Mouse (Mus musculus): Measurements from ENCODE around the gene Tmem131. TPM values are rescaled to one million over a fixed set of nuclear protein-coding genes. Genes with fewer than 3 reads are reported as not detected.

Tmem131 gene
- total and polyA plus RNA-seq, 3 experiments, result 9.7 to 39.9 (median 11.5) TPM

GRCm38 (mm10) chr1:36920726-36921125, 22.7 kb downstream of the Tmem131 start:
- no peak overlapping the region for H3K4me3 ChIP-seq (replicated peaks in 1 of 3; ENCODE audit: low read depth in 2 of 3, low read length in 2 of 3, poor library complexity in 1 of 3)
- no peak for DNase-seq (ENCODE audit: extremely low read depth)
- no peak overlapping the region for H3K27ac ChIP-seq (ENCODE audit: insufficient read depth, low read depth)
- dilution Hi-C loops (cut with MboI; ENCODE audit: extremely low pct_ligation_motif_present, extremely low pct_unique_long_range_greater_than_20kb, low sequenced_read_pairs) (no loop called here), in situ Hi-C loops (cut with MboI; ENCODE audit: low pct_ligation_motif_present, low pct_unique_long_range_greater_than_20kb, low sequenced_read_pairs) (loop anchor here (25.0 kb wide), 1 partner anchor 317 kb away; no protein-coding TSS in a partner anchor)
- no peak for TF ChIP-seq KAT2A (IDR thresholded peaks at IDR 0.05; ENCODE audit: insufficient replicate concordance, low read length)
- TF ChIP-seq RCOR1 (conservative IDR thresholded peaks at IDR 0.05; ENCODE audit: low read depth, low read length), result no peak
- TF ChIP-seq TBP (conservative IDR thresholded peaks at IDR 0.05; ENCODE audit: low read depth, low read length), result no peak
- no peak for TF ChIP-seq EP300 (IDR thresholded peaks at IDR 0.05; ENCODE audit: low read length)
- no peak for TF ChIP-seq BHLHE40 (IDR thresholded peaks at IDR 0.05; ENCODE audit: low read depth, low read length)
- TF ChIP-seq POLR2A (IDR thresholded peaks at IDR 0.05; ENCODE audit: low read depth, low read length), result no peak
- no peak for TF ChIP-seq CHD2 (IDR thresholded peaks at IDR 0.05; ENCODE audit: low read length)
- no peak for TF ChIP-seq MAFK (IDR thresholded peaks at IDR 0.05; ENCODE audit: insufficient replicate concordance, low read length)
- no peak for TF ChIP-seq IRF4 (IDR thresholded peaks at IDR 0.05; ENCODE audit: low read depth, low read length)
- H3K4me1 ChIP-seq (ENCODE audit: control insufficient read depth in 1 of 2, insufficient read depth in 2 of 2), result peaks cover 0 to 84% of the 10 kb centered on the region in 2 experiments; a peak in 2 of 4 replicates
- peaks cover 21% of the 10 kb centered on the region for H3K79me2 ChIP-seq (replicated peaks; ENCODE audit: control insufficient read depth, extremely low read depth, insufficient read depth, poor library complexity, severe bottlenecking)
- peaks cover 0 to 32% of the 10 kb centered on the region in 2 experiments for H3K36me3 ChIP-seq (replicated peaks in 1 of 2; ENCODE audit: control insufficient read depth in 1 of 2, insufficient read depth in 1 of 2, low read length in 1 of 2)
- no peak overlapping the region for H3K9ac ChIP-seq (ENCODE audit: insufficient read depth, low read depth)
- H3K4me2 ChIP-seq (ENCODE audit: insufficient read depth, low read depth, poor library complexity, severe bottlenecking), result no peak overlapping the region
- H3K27me3 ChIP-seq (replicated peaks), result no peaks in the 10 kb centered on the region
- no peaks in the 10 kb centered on the region for H3K9me3 ChIP-seq (replicated peaks; ENCODE audit: low read length)

- Histone ChIP-seq H3K4me3 (replicated peaks in 1 of 3; ENCODE audit: low read depth in 2 of 3, low read length in 2 of 3, poor library complexity in 1 of 3) (no peak overlapping the region), H3K4me1 (ENCODE audit: control insufficient read depth in 1 of 2, insufficient read depth in 2 of 2) (peaks cover 0 to 81% of the 10 kb centered on the region in 2 experiments; a peak in 2 of 4 replicates), H3K27ac (ENCODE audit: insufficient read depth, low read depth) (no peak overlapping the region), H3K27me3 (replicated peaks) (no peaks in the 10 kb centered on the region), H3K9me3 (replicated peaks; ENCODE audit: low read length) (no peaks in the 10 kb centered on the region), H3K4me2 (ENCODE audit: insufficient read depth, low read depth, poor library complexity, severe bottlenecking) (no peak overlapping the region), H3K79me2 (replicated peaks; ENCODE audit: control insufficient read depth, extremely low read depth, insufficient read depth, poor library complexity, severe bottlenecking) (peaks cover 19% of the 10 kb centered on the region), H3K9ac (ENCODE audit: insufficient read depth, low read depth) (no peak overlapping the region), H3K36me3 (replicated peaks in 1 of 2; ENCODE audit: control insufficient read depth in 1 of 2, insufficient read depth in 1 of 2, low read length in 1 of 2) (peaks cover 0 to 35% of the 10 kb centered on the region in 2 experiments)
- in situ Hi-C loops (cut with MboI; ENCODE audit: low pct_ligation_motif_present, low pct_unique_long_range_greater_than_20kb, low sequenced_read_pairs), result loop anchor here (25.0 kb wide), 1 partner anchor 317 kb away; no protein-coding TSS in a partner anchor
- DNase-seq (ENCODE audit: extremely low read depth), result no peak
- TF ChIP-seq EP300 (IDR thresholded peaks at IDR 0.05; ENCODE audit: low read length), result 0 out of 2 replicates have a peak, but pooled peaks have one; percentile 9
- no peak for TF ChIP-seq UBTF (IDR thresholded peaks at IDR 0.05; ENCODE audit: low read depth, low read length)
- dilution Hi-C loops (cut with MboI; ENCODE audit: extremely low pct_ligation_motif_present, extremely low pct_unique_long_range_greater_than_20kb, low sequenced_read_pairs), result no loop called here
Measured at GRCm38 (mm10) chr1:36920154-36920716, 23.2 kb downstream of the Tmem131 start.

GRCm38 (mm10) chr1:36919728-36920127, 23.7 kb downstream of the Tmem131 start:
- Histone ChIP-seq H3K4me1 (ENCODE audit: control insufficient read depth in 1 of 2, insufficient read depth in 2 of 2) (peaks cover 0 to 77% of the 10 kb centered on the region in 2 experiments; a peak in 2 of 4 replicates), H3K9me3 (replicated peaks; ENCODE audit: low read length) (no peaks in the 10 kb centered on the region), H3K9ac (ENCODE audit: insufficient read depth, low read depth) (no peak overlapping the region), H3K27ac (ENCODE audit: insufficient read depth, low read depth) (no peak overlapping the region), H3K4me3 (replicated peaks in 1 of 3; ENCODE audit: low read depth in 2 of 3, low read length in 2 of 3, poor library complexity in 1 of 3) (no peak overlapping the region), H3K27me3 (replicated peaks) (no peaks in the 10 kb centered on the region), H3K4me2 (ENCODE audit: insufficient read depth, low read depth, poor library complexity, severe bottlenecking) (no peak overlapping the region), H3K36me3 (replicated peaks in 1 of 2; ENCODE audit: control insufficient read depth in 1 of 2, insufficient read depth in 1 of 2, low read length in 1 of 2) (peaks cover 0 to 33% of the 10 kb centered on the region in 2 experiments), H3K79me2 (replicated peaks; ENCODE audit: control insufficient read depth, extremely low read depth, insufficient read depth, poor library complexity, severe bottlenecking) (peaks cover 19% of the 10 kb centered on the region)
- dilution Hi-C loops (cut with MboI; ENCODE audit: extremely low pct_ligation_motif_present, extremely low pct_unique_long_range_greater_than_20kb, low sequenced_read_pairs) (no loop called here), in situ Hi-C loops (cut with MboI; ENCODE audit: low pct_ligation_motif_present, low pct_unique_long_range_greater_than_20kb, low sequenced_read_pairs) (loop anchor here (25.0 kb wide), 1 partner anchor 318 kb away; no protein-coding TSS in a partner anchor)
- TF ChIP-seq ELF1 (IDR thresholded peaks at IDR 0.05; ENCODE audit: low read depth, low read length) (0 out of 2 replicates have a peak, but pooled peaks have one; percentile 24), HCFC1 (IDR thresholded peaks at IDR 0.05; ENCODE audit: low read depth, low read length) (no peak), POLR2A (IDR thresholded peaks at IDR 0.05; ENCODE audit: low read depth, low read length) (no peak), USF1 (IDR thresholded peaks at IDR 0.05; ENCODE audit: low read depth, low read length) (no peak), ZMIZ1 (IDR thresholded peaks at IDR 0.05; ENCODE audit: low read depth, low read length) (no peak), MXI1 (IDR thresholded peaks at IDR 0.05; ENCODE audit: low read depth, low read length) (no peak), MAZ (IDR thresholded peaks at IDR 0.05; ENCODE audit: low read depth, low read length) (no peak)
- DNase-seq (ENCODE audit: extremely low read depth), result peak; percentile 61

Data from CH12.LX (cell line).